Comparison of ENCODE assay signal across 8 mouse cellular contexts in the genomic region with DNA sequence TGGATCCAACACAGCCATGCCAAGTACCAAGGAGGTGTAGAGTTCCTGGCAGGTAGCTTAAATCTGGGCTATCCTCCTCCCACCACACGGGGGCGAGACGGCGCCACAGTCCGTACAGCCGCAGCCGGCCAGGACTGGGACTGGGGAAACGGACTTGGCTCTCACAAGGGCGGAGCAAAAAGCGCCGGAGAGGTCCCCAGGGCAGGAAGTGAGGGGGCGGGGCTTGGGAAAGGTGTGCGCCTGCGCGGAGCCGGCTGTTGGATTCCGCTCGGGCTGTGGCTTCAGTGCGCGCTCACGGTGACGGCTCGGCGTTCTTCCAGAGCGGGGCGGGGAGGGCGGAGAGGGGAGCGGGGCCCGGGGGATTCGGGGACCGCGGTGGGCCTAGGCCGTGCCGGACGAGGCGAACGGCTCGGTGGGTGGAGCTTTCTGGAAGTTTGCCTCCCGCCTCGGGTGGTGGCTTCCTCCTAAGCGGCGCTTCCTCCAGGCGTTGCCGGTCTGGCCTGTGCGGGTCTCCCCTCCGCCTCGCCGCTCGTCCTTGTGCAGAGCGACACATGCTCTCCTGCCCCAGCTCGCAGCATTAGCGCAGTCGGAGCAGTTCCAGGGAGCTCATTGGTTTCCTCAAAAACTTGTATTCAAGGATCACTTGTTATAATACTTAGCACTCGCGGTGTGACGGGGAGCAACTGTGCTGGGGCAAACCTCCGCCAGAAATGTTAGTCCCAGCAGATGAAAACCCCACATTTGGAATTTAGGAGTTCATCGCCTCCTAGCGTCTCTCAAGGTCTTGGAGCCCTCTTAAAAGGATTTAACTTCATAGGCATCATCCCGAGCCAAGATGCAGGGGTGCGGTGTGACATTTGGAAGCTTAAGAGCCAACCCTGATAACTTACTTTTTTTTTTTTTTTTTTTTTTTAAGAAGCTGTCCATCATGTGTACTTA. TPM values are rescaled to one million over a fixed set of nuclear protein-coding genes. Genes with fewer than 3 reads are reported as not detected.
DNase-seq lines count a peak whose midpoint lies in the region; ATAC-seq lines count a peak whose summit lies in the region.

Gene Oma1 (plus strand): TSS at position 226 of the 939 bp plus-strand sequence.

- peak; percentile 93 for ATAC-seq in megakaryocyte progenitor cell, adult 5-6 weeks (replicated peaks; ENCODE audit: poor library complexity)

- peak; percentile 96 for DNase-seq in adipocyte (ENCODE audit: low spot score)
- peak; percentile 96 for DNase-seq in embryo, embryonic 10 days (ENCODE audit: low spot score)
- peak; percentile 99 for DNase-seq in gastrocnemius, postnatal 10 days
- DNase-seq in induced T-regulatory cell, adult 2 months (ENCODE audit: low read depth) = peak; percentile 98
- peak; percentile 83 to 97 for DNase-seq in left cerebral cortex, adult 9 months (ENCODE audit: low spot score in 2 of 2)
- DNase-seq in right cerebral cortex, postnatal 14 days = peak; percentile 97
- peak; percentile 99 for DNase-seq in urinary bladder, postnatal 36 days (ENCODE audit: low spot score in 2 of 2)

RNA-seq across cellular contexts. Expression of gene Oma1, which starts in this region (rescaled TPM):
- total RNA-seq in gastrocnemius, postnatal 10 days (2021) = 10 to 100 TPM; 18.3 to 19.7 TPM
- total RNA-seq in megakaryocyte progenitor cell, adult 5-6 weeks (2015) = 18.6 and 22.6 TPM in 2 replicates
- total RNA-seq in megakaryocyte progenitor cell, adult 5-6 weeks (2017) = 68.1 and 71.4 TPM in 2 replicates

Comparison
In these comparisons a context has a peak if more than half of its experiments do, and no peak if none do; other contexts are left out.
1. Peak in every context shown above with its lines: DNase-seq and ATAC-seq.